Mouse (Mus musculus) ES-Bruce4 (cell line): Measurements from ENCODE around the gene Ifi47.

Experiments used
- CTCF ChIP-seq: IDR thresholded peaks from one replicate; pipeline ENCODE4 v1.8.1; 2011; ENCODE audit warnings: low read depth, low read length
- EP300 ChIP-seq: IDR thresholded peaks from 2 replicates; pipeline ENCODE4 v1.6.1; 2011; ENCODE audit warnings: low read depth, low read length; ENCODE audit not compliant: insufficient read depth
- POLR2A ChIP-seq: IDR thresholded peaks from one replicate; pipeline ENCODE4 v1.8.1; 2011; ENCODE audit warnings: low read length; ENCODE audit not compliant: insufficient read depth

- TF ChIP-seq EP300 (no peak), CTCF (no peak), POLR2A (no peak)
Observed at GRCm38 (mm10) chr11:49087830-49088616, 11.6 kb downstream of the Ifi47 start.
